Mouse (Mus musculus) embryonic facial prominence, embryonic 14.5 days (tissue): Measurements from ENCODE around the gene Slc39a3. TPM values are rescaled to one million over a fixed set of nuclear protein-coding genes. Genes with fewer than 3 reads are reported as not detected.

Experiments used
- polyA plus RNA-seq: library from polyadenylated mRNA; unstranded; fragments of >200 nt; fragmentation: Nextera tagmentation; extraction: Ambion mirVana; gene quantifications from 2 replicates; pipeline ENCODE4 v1.2.1, GENCODE M21; 2014

Gene Slc39a3
- polyA plus RNA-seq, 1 experiment from 2014 or later, result 11.9 TPM

Other genes starting within 250 kb of the Slc39a3 start
- gene Sf3a2, start 239.2 kb downstream of the Slc39a3 start, polyA plus RNA-seq, result 69.6 TPM in 2 replicates
- gene Plekhj1, start 238.8 kb downstream of the Slc39a3 start, polyA plus RNA-seq, result 102 and 111 TPM in 2 replicates
- 0.13 TPM in 1 of 2 replicates, not detected in the other for gene Amh, start 232.2 kb downstream of the Slc39a3 start, polyA plus RNA-seq
- gene Jsrp1, start 223.9 kb downstream of the Slc39a3 start, polyA plus RNA-seq, result 13.0 and 20.3 TPM in 2 replicates
- 1,606 and 1,697 TPM in 2 replicates for gene Oaz1, start 210.8 kb downstream of the Slc39a3 start, polyA plus RNA-seq
- 1.2 and 1.3 TPM in 2 replicates for gene Lingo3, start 193.4 kb downstream of the Slc39a3 start, polyA plus RNA-seq
- gene Lsm7, start 182.2 kb downstream of the Slc39a3 start, polyA plus RNA-seq, result 303 and 331 TPM in 2 replicates
- 37.6 and 40.8 TPM in 2 replicates for gene Sppl2b, start 182.2 kb downstream of the Slc39a3 start, polyA plus RNA-seq
- gene Tmprss9, start 165.6 kb downstream of the Slc39a3 start, polyA plus RNA-seq, result 0.06 and 0.08 TPM in 2 replicates
- 325 and 348 TPM in 2 replicates for gene Timm13, start 136.5 kb downstream of the Slc39a3 start, polyA plus RNA-seq
- gene Lmnb2, start 119.2 kb downstream of the Slc39a3 start, polyA plus RNA-seq, result 21.6 and 22.9 TPM in 2 replicates
- 35.5 and 39.9 TPM in 2 replicates for gene Gadd45b, start 107.4 kb downstream of the Slc39a3 start, polyA plus RNA-seq
- 5.9 and 8.7 TPM in 2 replicates for gene Gng7, start 22.5 kb downstream of the Slc39a3 start, polyA plus RNA-seq
- gene Diras1, start 11.8 kb downstream of the Slc39a3 start, polyA plus RNA-seq, result 0.95 and 1.1 TPM in 2 replicates
- 163 and 179 TPM in 2 replicates for gene Sgta, start 22.8 kb upstream of the Slc39a3 start, polyA plus RNA-seq
- gene Thop1, start 32.6 kb upstream of the Slc39a3 start, polyA plus RNA-seq, result 61.7 and 62.9 TPM in 2 replicates
- 0.60 and 0.68 TPM in 2 replicates for gene Creb3l3, start 61.4 kb upstream of the Slc39a3 start, polyA plus RNA-seq
- 166 and 178 TPM in 2 replicates for gene Map2k2, start 68.5 kb upstream of the Slc39a3 start, polyA plus RNA-seq
- gene Zbtb7a, start 97.8 kb upstream of the Slc39a3 start, polyA plus RNA-seq, result 24.1 and 25.9 TPM in 2 replicates
- 33.2 and 35.6 TPM in 2 replicates for gene Pias4, start 130.5 kb upstream of the Slc39a3 start, polyA plus RNA-seq
- 549 and 578 TPM in 2 replicates for gene Eef2, start 139.2 kb upstream of the Slc39a3 start, polyA plus RNA-seq
- 53.4 and 58.3 TPM in 2 replicates for gene Dapk3, start 145.6 kb upstream of the Slc39a3 start, polyA plus RNA-seq
- not detected in 2 replicates for gene 4930442H23Rik, start 146.4 kb upstream of the Slc39a3 start, polyA plus RNA-seq
- 1.2 and 1.7 TPM in 2 replicates for gene Nmrk2, start 164.6 kb upstream of the Slc39a3 start, polyA plus RNA-seq
- 2.3 and 2.4 TPM in 2 replicates for gene Atcay, start 193.4 kb upstream of the Slc39a3 start, polyA plus RNA-seq
- 6.5 and 9.7 TPM in 2 replicates for gene Zfr2, start 195.7 kb upstream of the Slc39a3 start, polyA plus RNA-seq
- gene Matk, start 215.5 kb upstream of the Slc39a3 start, polyA plus RNA-seq, result 4.9 and 5.4 TPM in 2 replicates
- gene Mrpl54, start 229.5 kb upstream of the Slc39a3 start, polyA plus RNA-seq, result 196 and 206 TPM in 2 replicates
- 56.0 and 61.4 TPM in 2 replicates for gene Apba3, start 229.5 kb upstream of the Slc39a3 start, polyA plus RNA-seq